Mouse (Mus musculus): ENCODE data around the gene Rc3h1.
"Not testable (repeated sequence)": the region's sequence is repeated elsewhere in the genome, so short reads cannot be mapped to it uniquely, and the experiment has no call there.

Rc3h1 gene

DNA sequence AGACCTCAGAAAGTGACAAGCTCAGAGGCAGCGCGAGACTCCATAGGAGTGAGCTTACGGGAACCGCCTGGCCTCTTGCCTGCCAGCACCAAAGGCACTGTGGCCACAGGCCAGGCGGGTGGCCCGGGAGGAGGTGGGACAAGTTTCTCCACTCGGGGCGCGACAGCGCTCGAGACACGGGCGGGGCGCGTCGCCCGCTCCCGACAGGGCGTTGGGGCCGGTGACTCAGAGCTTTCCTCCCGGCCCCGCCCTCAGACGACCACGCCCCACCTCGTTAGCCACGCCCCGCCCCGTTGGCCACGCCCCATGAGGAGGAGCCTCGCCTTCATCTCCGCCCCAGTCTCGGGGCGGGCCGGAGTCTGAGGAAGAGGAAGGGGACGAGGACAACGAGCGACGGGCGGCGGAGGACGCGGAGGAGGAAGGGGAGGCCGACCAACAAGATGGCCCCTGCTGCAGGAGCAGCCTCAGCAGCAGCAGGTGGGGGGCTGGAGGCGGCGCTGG lies at the start of gene Rc3h1:
TSS of gene Rc3h1 (plus strand) at position 362 of the 501 bp plus-strand sequence.
- DNase-seq: peak; percentile 97

DNA sequence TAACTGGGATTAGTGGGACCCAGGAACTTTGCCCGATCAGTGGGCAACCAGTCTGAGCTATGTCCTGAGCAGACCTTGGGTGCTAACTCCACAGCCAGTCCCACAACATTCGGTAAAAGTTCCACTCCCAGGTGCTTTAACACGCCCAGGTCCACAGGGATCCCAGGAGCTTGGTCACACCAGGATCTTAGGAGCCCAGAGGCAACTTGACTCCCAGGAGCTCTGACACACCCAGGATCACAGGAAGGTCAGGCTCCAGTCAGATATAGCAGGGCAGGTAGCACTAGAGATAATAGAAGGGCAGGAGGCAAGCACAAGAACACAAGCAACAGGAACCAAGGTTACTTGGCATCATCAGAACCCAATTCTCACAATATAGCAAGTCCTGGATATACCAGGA lies 48.1 kb upstream of the Rc3h1 start:
- DNase-seq: no peak

DNA sequence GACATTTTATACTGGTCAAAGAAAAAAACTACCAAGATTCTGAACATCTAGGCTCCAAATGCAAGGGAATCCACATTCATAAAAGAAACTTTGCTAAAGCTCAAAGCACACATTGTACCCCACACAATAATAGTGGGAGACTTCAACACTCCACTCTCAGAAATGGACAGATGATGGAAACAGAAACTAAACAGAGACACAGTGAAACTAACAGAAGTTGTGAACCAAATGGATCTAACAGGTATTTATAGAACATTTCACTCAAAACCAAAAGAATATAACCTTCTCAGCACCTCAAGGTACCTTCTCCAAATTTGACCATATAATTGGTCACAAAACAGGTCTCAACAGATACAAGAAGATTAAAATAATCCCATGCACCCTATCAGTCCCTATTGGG lies 46.3 kb upstream of the Rc3h1 start:
- DNase-seq: not testable (repeated sequence)

DNA sequence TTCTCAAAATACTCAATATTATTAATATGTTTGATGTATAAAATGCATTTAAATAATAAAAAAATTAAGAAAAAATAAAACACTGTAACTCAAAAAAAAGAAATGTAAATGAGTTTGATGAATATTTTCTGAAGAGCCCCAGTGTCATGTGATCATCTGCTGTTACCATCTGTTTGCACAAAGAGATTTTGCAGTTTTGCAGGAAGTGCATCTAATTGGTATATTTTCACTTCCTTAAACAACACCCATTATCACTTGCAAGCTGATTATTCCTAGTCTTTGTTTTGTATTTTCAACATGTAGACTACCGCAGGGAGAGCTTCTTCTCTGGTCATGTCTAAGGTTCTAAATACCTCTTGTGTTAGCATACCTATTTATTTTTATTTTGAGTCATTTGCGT lies 45.1 kb upstream of the Rc3h1 start:
- DNase-seq: no peak

DNA sequence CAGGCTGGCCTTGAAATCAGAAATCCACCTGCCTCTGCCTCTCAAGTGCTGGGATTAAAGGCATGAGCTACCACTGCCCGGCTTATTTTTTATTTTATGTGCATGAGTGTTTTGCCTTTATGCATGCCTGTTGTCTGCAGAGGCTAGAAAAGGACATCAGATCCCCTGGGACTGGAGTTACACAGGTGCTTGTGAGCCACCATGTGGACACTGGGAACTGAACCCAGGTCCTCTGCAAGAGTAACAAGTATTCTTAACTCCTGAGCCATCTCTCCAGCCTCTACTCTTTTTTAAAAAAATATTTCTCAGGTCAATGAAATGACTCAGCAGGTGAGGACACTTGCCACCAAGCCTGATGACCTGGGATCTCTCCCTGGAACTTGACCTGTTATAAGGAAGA lies 44.6 kb upstream of the Rc3h1 start:
- DNase-seq: no peak

DNA sequence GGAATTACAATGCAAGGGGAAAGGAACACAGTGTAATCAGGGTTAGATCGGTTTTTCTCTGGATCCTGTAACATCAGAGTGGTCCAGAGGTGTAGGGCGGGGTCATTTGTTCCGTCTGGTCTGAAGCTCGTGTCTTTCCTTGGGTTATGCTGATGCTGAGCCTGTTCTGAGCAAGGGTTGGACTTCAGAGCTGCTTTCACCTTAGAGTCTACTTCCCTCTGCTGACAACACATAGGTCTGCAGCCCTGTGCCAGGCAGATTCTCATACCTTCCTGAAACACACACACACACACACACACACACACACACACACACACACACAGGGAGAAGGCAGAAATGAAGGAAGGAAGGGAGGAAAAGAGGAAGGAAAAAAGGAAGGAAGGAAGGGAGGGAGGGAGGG lies 43.2 kb upstream of the Rc3h1 start:
- no peak for DNase-seq

DNA sequence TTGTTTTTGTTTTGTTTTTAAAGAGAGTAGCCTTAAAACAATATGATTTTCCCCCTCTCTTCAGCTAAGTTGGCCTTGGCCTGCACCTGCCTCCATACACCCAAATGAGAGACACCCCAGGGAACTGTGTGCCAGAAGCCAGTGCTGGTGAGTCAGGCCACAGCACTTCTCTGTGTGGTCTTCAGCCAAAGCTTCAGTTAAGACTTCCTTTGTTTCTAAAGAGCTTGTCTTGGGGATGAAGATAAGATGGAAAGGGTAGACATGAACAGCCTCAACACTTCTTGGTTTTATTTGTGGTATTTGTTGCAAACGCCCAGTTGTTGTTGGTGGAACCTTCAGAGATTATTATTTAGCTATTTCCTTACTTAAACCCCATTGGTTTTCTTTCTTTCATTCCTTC lies 31.5 kb upstream of the Rc3h1 start:
- no peak for DNase-seq

DNA sequence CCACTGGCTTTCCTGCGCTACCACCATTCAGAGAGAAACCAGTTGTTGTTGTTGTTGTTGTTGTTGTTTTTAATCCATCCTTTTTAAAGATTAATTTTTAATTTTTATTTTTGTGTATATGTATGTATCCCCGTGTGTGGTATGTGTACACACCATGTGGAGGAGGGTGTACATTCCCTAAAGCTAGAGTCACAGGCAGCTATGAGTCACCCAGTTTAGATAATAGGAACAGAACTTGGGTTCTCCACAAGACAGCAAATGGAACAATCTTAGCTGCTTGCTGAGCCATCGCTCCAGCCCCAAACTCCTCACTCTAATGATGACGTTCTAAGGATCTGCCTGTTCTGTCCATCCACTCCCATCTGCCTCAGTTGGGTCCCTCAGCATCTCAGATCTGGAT lies 29.2 kb upstream of the Rc3h1 start:
- DNase-seq: no peak

DNA sequence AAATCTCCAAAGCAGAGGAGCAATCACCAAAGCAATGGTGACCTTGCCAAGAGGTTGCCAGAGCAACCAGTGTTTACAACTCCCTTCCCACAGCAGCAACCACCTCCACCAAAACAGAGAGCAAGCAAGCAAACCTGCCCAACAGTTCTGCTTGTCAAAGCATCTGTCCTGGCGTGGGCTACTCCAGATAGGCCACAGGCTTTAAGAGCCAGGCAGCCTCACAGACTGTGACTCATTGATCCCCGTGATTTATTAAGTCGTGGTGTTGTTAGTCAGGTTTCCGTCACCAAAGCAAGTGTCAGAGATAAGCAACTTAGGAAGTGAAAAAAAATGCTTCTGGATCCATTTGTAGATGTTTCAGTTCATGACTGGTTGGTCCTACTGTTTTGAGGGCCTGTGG lies 27.7 kb upstream of the Rc3h1 start:
- no peak for DNase-seq

DNA sequence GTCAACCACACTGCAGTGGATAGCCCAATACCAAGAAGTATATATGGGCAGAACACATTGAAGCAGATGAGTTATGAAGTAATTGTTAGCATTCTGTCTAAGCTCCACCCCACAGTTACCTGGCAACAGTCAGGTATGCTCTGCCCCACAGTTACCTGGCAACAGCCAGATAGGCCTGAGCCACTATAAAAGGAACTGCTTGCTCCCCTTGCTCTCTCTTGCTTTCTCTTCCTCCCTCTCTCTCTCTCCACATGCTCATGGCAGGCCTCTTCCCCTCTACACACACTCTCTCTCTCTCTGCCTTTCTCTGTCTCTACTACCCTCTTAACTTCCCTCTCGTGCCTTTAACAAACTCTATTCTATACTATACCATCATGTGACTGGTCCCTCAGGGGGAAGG lies 24.8 kb upstream of the Rc3h1 start:
- DNase-seq: not testable (repeated sequence)

DNA sequence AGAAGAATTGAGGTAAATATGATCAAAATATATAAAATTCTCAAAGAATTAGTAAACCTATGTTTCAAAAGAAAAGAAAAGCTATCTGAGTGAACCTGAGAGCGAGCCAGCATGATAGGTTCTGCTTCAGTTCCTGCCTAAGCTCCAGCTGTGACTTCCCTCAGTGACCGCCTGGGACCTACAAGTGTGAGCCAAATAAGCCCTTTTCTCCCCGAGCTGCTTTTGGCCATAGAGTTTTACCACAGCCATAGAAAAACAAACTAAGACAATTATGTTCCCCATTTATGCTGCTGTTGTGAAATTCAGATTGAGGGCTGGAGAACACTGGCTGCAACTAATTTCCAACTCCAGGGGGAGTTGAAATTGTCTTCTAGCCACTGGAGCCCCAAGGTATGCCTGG lies 24.2 kb upstream of the Rc3h1 start:
- DNase-seq: no peak

DNA sequence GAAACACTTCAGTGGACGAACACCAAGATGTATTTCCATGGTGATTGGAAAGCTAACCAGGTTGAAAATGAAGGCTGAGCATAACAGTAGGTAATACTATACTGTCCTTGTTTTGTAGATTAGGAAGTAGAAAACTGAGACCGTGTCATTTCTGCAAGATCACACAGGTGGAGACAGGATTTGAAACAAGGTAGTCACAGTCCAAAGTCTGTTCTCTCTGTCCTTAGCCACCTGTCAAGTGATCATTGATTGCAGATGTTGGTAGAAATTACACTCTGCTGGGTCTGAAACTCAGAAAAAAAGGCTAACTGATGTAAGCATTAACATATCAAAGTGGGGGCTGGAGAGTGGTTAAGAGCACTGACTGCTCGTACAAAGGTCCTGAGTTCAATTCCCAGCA lies 21.9 kb upstream of the Rc3h1 start:
- DNase-seq: no peak

DNA sequence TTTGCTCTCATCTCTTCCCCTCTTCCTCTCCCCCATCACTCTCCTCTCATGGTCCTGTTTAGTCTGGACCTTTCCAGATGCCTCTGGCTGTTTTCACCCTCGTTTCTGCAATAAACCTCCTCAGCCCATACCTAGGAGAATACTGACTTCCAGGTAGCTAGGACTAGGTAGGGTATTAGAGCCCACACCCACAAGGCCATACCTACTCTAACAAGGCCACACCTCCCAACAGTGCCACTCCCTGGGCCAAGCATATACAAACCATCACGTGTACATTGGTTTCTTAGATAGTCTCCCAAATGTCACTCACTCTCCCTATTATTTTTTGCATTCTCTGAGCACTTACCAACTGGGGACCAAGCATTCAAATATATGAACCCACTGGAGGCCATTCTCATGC lies 21.2 kb upstream of the Rc3h1 start:
- DNase-seq: no peak

DNA sequence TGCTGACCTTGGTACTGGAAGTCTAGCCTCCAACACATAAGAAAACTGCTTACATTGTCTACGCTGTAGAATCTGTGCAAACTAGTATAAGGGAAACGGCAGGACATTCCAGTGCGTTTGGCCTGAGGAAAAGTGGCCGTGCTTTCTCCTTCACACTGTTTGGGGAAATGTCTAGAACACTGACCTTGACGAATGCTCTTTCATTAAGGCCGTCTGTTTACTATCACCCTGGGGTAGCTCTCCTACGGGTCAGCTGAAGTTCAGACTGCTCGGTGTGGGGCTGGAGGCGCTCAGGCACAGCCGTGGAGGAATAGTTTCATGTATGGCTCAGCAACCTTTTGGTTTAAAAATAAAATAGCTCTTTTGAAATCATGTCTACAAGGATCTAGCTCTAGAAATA lies 6.5 kb upstream of the Rc3h1 start:
- DNase-seq: no peak

DNA sequence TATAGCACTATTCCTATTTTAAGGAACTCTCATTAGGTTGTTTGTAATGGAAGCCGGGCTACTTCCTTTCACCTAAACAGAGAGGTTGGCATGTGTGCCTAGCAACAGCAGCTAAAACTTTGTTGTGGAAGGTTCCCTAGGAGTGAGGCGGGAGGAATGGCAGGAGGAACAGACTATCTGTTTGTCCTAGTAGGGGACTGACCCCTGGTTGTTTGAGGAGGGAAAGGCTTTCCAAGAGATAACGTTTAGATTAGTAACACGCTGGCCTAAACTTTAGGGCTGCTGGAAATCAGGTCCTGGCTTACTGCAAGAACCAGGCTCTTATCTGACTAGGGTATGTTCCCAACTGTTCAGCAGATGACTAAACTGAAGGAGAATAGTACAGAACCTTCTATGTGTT lies 2.2 kb upstream of the Rc3h1 start:
- DNase-seq: no peak

DNA sequence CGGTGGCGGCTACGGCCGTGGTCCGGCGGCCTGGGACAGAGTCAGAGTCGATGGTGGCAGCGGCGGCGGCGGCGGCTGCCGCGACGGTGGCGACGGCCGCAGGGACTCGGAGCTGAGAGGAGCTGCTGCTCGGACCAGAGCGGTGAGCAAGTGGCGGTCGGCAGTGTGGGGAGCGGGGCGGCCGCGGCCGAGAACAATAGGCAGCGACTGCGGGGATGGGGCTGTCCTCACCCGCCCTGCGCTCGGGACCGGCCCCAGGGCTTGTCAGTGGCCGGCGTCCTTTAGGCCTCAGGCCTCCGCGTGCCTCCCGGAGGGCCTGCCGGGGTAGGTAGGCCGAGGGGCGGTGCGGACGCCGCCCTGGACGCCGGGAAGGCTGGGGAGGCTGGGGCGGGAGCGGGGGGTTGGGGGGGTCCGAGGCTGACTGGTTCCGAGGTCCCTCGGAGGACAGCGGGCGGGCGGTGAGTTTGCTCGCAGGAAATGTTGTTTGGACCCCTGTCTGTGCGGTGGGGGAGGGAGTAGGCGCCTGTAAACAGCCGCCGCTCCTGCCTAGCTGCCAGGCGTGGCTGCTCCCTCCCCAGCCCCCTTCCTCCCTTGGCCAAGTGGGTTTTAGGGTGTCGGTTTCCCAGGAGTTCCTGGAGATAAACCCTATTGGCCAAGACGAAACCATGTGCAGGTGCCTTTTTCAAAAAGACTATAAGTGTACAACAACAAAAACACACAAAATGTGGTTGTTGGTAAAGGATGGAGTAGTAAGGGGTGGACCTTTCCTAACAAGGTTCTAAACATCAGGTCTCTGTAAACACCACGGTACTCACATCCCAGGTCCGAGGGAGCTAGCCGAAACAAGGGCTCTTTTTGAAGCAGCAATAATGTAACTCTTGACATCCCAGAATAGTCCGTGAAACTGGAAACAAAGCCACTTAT lies 602 bp downstream of the Rc3h1 start:
- peak; percentile 73 for DNase-seq

DNA sequence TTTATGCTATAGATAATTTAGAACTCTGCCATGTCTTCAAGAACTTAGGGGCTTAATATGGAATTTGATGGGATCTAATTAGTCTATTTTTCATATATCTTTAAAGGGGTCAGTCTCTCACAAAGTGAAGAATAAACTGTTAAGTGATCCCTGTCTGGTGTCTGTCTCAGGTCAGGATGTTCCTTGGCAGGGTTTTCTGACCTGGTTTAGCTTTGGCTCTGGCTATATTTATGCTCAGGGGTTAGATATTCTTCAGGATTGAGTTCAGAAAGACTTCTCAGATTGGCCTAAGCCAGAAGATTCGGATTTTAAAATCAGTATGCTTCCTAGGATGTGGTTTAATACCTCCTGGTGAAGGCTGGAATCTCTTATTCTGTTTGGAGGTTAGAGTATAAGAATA lies 4.0 kb downstream of the Rc3h1 start:
- no peak for DNase-seq

DNA sequence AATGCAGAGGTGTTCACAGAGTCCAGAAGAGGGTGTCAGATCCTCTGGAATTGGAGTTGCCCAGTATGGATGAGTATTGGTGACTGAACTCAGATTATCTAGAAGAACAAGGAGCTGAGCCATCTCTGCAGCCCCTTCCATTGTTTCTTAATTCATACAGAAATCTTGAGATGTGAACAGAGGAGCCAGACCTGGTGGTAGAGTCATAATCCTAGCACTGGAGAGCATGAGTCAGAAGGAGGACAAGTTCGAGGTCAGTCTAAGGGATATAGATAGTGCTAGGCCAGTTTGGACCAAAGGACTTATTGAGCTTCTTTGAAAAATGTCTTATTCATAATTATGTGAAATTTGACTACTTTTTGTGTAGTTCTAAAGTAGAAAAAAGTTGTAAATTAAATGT lies 4.6 kb downstream of the Rc3h1 start:
- no peak for DNase-seq

DNA sequence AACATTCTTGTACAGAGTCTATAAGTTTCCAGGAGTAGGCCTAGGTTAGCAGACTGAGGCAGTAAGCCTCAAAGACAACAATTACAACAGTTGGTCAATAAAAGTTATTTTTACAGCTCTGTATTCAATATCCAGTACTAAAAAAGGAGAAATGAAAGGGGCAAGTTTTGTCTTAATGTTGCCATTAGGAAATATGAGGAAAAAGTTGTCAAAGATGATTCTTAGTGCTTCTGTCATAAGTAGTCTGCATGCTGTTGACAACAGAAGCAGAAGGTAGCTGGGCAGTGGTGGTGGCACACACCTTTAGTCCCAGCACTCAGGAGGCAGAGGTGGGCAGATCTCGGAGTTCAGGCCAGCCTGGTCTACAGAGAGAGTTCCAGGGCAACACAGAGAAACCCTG lies 13.2 kb downstream of the Rc3h1 start:
- DNase-seq: no peak

DNA sequence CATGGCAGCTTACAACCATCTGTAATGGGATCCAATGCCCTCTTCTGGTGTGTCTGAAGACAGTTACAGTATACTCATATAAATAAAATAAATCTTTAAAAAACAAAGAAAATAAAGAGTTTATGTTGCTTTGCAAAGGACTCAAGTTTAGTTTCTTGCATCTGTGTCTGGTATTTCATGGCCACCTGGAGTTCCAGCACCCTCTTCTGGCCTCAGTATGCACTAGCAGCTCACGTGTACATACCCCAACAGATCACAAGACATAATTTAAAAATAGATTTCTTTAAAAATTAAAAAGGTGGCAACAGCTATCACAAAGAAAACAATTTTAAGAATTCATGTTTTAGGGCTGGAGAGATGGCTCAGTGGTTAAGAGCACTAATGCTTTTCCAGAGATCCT lies 15.7 kb downstream of the Rc3h1 start:
- DNase-seq: peak; percentile 35

DNA sequence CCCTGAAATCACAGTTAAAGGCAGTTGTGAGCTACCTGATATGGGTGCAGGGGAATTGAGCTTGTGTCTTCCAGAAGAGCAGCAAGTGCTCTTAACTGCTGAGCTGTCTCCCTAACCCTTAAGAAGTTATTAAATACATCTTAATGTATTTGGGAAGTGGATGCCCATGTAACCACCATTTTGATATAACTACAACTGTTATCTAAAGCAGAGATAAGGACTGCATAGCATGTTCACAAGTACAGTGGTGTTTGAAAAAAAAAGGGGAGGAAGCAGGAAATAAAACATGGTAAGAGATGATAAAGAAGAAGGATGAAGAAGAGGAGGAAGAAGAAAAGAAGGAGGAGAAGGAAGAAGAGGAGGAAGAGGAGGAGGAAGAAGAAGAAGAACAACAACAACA lies 25.1 kb downstream of the Rc3h1 start:
- DNase-seq: no peak

DNA sequence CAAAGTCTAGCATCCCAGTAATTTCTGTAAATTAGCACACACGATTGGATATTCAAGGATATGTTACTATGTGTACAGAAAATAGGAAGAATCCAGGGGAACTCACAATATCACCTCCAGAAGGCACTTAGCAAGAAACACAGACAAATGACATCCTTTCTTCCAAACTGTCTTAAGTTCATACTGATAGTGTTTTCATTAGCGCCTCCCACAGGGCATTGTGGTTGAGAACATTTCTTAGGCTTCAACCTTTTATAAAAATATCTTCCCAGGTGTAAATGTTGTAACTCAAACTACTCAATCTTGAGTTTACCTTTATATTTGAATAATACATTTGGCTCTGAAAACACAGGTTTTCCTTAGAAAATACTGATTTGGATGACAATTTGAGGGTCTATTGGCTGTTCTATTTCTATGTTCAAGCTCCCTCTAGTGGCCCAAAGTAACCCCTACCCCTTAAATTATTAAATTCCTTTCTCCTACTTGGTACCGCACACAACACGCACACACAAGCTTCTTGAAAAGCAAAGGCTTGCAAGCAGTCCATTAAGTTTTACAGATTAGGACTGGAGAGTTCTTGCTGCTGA lies 27.8 kb downstream of the Rc3h1 start:
- DNase-seq: no peak

DNA sequence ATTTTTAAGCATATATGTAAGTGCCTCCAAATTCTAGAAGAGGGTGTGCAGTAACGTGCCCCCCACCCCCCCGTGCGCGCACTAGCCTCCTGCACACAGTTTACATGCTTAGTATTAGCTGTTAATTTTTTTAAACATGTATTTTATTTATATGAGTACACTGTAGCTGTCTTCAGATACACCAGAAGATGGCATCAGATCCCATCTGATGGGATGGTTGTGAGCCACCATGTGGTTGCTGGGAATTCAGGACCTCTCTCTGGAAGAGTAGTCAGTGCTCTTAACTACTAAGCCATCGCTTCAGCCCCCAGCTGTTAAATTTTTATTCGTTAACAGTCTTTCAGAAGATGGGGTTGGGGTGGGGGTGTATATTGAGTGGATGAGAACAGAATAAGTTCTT lies 29.3 kb downstream of the Rc3h1 start:
- no peak for DNase-seq

DNA sequence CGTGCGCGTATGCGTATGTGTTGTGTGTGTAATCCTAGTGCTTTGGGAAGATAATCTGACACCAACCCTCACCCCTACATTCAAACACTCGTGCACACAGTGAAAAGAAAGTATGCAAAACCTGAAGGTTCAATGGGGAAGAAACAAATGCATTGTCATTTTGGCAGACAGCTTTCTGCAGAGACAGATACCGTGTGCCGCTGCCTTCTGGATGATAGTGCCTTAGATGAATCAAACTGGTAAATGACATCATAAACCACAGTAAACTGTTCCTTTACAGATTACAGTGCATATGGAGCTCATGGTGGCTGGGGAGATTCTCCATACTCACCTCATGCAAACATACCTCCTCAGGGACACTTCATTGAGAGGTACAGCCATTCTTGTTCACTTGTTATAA lies 57.0 kb downstream of the Rc3h1 start:
- no peak for DNase-seq

DNA sequence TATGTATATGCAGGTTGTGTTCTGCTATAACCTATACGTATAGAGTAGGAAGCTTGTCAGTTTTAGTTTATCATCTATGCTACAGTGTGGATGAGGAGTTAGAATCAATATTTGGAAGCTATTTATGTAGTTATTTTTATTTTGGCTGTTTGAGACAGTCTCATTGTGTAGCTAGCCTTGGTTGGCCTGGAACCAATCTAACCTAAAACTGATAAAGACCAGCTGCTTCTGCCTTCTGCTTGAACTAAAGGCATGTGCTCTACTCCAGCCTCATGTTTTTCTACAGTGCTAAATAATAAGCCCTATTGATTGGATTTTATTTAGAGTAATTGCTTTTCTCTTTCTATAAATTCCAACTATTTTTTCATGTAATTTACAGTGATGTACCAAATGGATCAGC lies 61.0 kb downstream of the Rc3h1 start:
- DNase-seq: no peak
